Mouse (Mus musculus) kidney, postnatal 25 days (tissue): ENCODE data around the gene Gmppb.

Source experiments
- DNase-seq, 2 experiments: peaks; one replicate each; pipeline ENCODE4 v3.0.0; 2021; ENCODE audit warnings: mixed read lengths in 2 of 2

The Gmppb gene

DNA sequence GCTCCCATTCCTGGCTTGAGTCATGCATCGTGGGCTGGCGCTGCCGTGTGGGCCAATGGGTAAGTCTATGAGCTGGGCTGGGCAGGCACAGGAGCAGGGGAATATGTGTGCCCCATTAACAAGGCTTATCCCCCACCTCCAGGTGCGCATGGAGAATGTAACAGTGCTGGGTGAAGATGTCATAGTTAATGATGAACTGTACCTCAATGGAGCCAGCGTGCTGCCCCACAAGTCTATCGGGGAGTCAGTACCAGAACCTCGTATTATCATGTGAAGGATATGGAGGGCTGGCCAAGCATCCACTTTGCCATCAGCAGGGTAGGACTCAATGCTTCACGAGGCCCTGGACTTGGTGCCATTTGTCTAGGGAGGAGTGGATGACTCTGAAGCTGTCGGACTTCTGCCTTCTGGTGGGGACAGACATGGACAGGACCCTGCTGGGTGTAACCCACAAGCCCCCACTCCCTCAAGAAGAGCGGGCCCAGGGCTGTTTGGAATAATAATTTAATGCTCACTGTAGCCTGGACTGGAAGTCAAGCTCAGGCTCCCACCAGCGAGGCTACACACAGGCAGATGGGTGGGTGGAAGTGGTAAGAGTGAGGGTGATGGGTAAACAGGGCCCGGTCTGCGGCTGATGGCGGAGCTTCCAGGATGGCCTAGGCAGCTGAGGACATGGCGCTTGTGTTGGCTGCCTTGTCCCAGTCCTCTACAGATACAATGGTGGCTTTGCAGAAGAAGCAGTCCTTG, 2.3 kb downstream of the Gmppb start:
- peak in 1 of 2 experiments; percentile 35 for DNase-seq

DNA sequence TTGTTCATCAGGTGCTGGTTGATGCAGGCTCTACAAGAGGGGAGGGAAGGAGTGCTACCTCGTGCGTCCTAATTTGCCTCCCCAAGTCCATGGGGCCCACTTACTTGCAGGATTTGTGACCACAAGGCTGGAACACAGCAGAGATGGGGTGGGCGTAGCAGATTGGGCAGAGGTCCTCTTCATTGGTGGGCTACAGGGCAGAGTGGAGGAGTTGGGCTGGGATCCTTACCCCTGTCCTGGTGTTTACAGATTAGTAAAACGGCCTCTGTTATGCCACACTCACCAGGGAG, 2.8 kb downstream of the Gmppb start:
- peak in 1 of 2 experiments; percentile 34 for DNase-seq

DNA sequence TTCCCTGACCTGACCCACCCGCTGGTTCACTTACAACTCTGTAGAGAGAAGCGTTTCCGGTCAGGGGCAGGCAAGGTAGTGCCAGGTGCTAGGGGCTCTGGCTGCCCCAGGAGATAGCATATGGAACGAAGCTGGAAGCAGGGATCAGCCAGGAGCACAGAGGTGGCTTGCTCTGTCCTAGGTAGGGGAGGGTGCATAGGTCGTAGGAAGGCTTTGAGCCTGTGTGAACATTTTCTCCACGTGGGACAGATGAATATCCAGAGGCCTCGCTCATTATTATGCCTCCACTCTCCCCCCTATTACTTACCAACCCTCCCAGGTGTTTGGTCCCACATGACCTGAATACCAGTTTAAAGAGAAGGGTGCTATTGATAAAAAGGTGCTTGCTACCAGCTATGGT, 3.4 kb downstream of the Gmppb start:
- no peak for DNase-seq

DNA sequence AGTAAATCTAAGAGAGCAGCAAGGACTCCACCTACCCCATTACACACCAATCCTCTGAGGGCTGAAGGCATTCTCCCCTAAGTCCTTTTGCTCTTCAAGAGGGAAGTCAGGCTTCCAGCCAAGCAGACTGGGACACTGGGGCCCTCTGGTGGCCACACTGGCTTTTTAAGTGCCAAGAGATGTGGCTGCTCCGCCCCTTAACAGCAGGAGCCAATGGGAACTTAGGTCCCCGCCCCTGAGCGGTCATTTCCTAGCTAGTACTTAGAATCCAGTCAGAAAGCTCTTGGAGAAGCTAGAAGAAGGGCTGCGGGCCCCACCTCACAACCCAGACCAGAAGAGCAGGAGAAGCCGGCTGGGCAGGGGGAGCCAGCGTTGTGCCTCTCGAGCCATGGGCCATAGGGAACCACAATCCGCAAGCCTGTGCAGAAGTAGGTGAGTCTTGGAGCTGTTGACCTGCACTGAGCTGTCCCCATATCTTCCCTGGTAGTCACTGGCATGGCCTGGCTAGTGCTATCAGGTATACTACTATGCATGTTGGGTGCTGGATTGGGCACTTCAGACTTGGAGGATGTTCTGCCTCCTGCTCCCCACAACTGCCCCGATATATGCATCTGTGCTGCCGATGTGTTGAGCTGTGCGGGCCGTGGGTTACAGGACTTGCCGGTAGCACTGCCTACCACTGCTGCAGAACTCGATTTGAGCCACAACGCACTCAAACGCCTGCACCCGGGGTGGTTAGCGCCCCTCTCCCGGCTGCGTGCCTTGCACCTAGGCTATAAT, 4.0 kb downstream of the Gmppb start, which contains the start of gene Amigo3:
TSS of gene Amigo3 (plus strand) at position 275 of the 780 bp plus-strand sequence.
- DNase-seq: peak; percentile 96 to 99

DNA sequence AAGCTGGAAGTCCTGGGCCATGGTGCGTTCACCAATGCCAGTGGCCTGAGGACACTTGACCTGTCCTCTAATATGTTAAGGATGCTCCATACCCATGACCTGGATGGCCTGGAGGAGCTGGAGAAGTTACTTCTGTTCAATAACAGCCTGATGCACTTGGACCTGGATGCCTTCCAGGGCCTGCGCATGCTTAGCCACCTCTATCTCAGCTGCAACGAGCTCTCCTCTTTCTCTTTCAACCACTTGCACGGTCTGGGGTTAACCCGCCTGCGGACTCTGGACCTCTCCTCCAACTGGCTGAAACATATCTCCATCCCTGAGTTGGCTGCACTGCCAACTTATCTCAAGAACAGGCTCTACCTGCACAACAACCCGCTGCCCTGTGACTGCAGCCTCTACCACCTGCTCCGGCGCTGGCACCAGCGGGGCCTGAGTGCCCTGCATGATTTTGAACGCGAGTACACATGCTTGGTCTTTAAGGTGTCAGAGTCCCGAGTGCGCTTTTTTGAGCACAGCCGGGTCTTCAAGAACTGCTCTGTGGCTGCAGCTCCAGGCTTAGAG, 4.7 kb downstream of the Gmppb start:
- DNase-seq: peak in 1 of 2 experiments; percentile 49

DNA sequence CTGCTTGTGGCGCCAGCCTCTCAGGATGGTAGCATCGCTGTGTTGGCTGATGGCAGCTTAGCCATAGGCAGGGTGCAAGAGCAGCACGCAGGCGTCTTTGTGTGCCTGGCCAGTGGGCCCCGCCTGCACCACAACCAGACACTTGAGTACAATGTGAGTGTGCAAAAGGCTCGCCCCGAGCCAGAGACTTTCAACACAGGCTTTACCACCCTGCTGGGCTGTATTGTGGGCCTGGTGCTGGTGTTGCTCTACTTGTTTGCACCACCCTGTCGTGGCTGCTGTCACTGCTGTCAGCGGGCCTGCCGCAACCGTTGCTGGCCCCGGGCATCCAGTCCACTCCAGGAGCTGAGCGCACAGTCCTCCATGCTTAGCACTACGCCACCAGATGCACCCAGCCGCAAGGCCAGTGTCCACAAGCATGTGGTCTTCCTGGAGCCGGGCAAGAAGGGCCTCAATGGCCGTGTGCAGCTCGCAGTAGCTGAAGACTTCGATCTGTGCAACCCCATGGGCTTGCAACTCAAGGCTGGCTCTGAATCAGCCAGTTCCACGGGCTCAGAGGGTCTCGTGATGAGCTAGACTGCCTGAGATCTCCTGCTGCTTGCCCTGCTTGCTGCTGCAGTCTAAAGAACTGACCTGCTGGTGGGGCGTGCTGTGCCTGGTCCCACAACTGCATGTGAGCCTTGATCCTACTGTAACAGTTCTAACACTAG, 5.4 kb downstream of the Gmppb start:
- peak in 1 of 2 experiments; percentile 35 for DNase-seq

DNA sequence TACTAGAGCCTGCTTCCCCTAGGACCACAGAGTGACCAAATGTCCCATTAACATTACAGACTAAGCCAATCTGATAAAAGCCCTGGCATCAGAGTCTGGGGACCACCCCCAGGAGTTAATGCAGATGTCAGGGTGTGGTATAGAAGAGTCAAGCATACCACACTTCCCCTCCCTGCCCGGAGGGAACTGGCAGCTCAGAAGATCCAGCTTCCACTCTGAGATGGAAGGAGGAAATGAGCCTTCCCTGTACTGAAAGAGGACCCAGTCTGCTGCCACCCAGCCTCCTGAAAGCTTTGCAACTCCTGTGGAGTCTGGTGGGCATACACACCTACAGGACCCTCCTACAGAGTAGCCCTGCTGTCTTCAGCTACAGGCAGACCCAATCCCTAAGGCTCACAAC, 6.0 kb downstream of the Gmppb start:
- DNase-seq: peak in 1 of 2 experiments; percentile 28

DNA sequence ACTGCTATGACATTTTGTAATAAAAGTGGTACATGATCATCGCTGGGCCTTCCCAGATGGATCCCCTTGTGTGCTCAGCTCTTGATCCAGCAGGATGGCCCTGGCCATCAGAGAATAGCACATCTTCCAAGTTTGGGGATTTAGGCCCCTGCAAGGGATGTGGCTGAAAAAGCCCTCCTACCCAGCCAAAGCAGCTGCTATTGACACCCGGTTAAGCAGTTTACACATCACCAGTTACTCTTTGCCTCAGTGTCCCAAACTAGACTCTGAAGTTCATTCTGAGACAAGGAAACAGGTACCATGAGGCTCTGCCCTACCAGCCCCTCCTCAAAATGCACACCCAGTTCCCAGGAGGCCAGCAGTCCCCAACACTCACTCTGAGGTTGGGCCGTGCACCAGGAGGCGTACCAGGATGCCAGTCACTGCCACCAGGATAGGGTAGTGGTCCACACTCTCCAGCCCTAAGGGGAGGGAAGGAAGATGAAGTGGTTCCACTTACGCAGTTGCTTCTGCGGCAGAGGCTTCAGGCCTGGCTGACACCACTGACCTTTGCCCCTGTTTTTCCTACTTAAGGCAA, 6.7 kb downstream of the Gmppb start:
- DNase-seq: no peak

DNA sequence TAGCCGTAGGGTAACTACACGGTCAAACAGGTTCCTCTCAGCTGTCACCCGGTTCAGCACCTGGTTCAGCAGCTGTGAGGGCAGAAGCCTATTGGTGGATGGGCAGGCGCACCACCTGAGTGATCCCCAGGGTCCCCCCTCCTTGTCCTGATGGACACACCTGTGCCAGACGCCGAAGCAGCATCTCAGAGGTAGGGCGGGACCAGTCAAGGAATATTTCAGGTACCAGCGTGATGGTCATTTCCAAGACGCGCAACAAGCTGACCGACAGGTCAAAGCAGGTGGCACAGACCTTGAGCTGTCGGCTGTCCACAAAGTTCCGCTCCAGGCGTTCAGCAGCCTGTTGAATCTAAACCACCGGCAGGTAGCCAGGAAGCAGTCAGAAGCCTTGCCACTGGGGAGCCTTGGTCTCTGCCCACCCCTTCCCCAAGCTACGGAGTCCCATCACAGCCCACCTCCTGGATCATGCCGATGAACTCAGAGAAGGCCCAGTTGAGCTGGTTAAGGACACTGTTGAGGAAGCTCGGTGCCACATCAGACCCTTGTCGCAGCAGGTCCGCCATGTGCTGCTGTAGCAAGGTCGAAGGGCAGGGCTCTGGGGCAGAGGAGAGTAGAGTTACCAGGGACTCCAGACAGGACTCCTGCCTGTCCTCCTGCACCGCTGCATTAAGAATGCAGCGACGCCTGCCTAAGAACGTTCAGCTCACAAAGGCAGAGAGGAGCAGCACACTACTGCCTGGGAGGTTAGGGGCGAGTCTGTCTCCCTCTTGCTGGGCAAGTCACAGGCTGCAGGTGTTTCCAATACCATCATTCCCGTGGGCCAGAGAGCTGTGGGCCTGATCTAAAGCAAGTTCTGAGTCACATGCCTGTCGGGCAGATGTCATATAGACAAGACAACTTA, 7.6 kb downstream of the Gmppb start:
- DNase-seq: peak in 1 of 2 experiments; percentile 36

DNA sequence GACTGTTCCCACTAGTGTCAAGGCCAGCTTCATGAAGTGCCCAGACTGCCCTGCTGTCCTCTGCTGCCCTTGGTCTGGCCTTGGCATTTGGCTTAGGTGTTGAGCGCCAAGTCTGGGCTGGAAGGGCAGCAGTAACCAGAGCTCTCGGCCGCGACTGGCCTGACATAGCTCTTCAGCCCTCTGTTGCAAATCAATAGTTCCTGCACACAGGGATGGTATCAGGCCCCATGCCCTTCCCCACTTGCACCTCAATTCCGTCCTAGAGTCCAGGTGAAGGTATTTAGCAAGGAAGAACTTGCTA, 8.2 kb downstream of the Gmppb start:
- DNase-seq: peak in 1 of 2 experiments; percentile 38

DNA sequence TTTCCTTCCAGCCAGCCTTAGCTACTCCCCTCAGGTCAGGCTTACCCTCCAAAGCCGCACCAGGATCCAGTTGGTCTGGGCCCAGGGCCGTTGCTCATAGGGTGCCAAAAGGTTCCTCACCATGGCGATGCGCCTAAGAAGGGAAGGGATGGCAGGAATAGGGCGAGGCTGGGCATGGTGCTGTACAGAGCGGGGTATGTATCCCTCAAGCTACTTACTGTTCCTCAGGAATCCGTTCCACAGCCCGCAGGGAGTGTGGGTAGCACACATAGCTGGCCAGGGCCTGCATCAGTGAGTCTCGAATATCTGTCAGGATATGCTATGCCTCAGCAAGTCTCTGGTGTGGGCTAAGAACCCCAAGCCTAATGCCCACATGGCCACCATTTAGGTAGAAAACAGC, 9.2 kb downstream of the Gmppb start:
- DNase-seq: peak in 1 of 2 experiments; percentile 31

DNA sequence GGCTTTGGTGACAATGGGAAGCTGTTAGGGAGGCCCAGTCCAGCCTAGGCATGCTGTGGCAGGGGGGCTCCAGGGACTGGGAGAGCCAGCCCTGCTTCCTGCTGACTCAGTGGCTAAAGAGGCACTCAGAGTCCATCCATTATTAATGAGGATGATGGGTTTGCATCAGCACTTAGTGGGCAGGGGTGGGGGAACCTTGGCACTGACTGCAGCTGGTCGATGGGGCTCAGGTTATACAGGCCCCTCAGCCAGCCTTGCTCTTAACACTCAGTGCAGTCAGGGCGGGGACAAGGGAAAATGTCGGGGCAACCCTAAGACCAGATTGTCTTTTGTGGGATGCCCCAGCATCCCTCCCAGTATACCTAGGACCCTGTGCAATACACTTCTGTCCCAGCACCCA, 13.1 kb downstream of the Gmppb start:
- peak in 1 of 2 experiments; percentile 25 for DNase-seq

DNA sequence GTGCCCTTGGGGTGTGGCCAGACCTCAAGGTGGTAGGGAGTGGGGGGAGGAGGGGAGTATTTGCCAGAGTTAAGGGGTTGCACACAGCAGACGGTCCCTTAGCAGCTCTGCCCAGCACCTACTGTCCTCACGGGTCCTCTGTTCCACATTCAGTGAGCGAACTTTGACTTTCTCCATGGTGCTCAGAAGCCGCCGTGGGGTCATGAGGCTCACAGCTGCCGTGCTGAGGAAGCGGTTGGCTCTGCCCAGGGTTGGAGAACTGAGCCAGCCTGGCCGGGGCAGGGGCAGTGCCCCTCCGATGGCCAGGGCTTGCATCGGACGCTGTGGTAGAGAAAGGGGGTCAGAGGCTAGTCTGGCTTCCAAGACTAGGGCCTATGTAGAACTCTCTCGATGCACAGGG, 14.3 kb downstream of the Gmppb start:
- peak in 1 of 2 experiments; percentile 52 for DNase-seq

DNA sequence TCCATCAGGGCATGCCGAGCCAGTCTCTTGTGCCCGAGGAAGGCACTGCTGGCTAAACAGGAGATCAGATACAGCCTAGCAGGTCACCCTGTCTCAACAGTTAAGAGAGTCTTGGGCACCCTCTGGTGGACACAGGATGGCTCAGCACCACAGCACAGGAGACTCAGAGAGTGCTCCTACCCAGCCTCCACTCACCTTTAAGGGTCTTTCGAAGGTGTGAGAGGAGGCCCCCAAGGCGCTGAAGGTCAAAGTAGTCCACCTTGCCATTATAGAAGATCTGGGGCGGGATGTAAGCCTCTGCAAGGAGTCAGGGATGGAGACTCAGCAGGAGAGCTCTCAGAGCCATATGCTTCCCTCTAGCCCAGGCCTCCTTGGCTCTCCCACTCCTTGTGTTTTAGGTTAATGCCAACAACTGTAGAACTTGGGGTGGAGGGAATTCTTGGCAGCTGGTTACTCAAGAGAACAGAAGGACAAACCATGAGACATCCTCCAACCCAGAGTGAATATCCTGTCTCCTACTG, 16.5 kb downstream of the Gmppb start:
- peak; percentile 59 to 73 for DNase-seq

DNA sequence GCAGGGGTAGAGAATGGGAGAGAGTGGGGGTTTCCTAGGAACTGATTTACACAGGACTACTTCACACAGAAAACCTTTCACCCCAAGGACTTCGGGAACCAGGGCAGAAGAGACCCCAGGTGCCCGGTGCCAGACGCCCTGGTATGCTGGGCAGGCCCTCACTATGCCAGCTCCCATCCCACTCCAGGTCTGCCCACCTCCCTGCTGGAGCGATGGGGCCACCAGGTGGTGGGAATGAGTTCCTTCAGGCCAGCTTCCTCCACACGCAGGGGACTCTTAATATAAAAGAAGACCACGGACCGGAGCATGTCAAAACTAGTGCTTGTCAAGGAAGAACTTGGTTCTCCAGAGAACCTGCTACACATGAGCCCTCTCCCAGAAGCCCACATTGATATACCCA, 18.2 kb downstream of the Gmppb start:
- DNase-seq: no peak

DNA sequence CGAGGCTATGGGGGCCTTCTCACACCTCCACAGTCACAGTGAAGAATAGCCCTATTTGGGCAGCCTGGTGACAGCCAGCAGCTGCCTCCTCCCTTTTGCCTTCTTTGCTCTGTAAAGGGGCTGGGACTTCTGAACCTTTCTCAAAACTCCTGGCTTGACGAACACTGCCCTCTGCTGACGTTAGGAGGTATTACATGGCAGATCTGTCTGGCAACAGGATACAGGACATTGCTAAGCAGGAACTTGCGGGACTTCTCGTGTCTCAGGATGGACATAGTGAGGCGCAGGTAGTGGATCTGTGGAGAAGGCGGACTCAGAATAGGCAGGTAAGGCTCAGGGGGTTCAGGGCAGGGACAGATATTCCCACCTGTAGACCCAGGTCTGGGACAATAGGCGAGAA, 18.9 kb downstream of the Gmppb start:
- peak; percentile 79 to 89 for DNase-seq

DNA sequence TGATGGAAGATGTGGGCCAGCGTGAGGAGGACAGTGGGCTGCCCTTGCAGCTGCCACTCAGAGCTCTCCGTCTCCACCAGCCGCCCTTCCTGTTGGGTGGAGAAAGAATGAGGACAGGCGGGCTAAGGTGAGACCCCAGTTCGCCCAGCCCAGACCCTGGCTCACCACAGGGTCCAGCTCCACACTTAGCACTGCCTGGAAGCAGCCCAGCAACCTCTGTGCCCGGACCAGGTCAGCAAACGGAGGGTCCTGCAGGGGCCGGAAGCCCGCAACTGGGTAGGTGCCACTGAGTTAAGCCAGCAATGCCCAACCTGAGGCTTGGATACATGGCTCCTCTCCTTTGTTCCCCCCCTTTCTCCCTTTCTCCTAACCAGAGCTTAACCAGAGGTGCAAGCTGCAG, 20.0 kb downstream of the Gmppb start:
- DNase-seq: no peak

DNA sequence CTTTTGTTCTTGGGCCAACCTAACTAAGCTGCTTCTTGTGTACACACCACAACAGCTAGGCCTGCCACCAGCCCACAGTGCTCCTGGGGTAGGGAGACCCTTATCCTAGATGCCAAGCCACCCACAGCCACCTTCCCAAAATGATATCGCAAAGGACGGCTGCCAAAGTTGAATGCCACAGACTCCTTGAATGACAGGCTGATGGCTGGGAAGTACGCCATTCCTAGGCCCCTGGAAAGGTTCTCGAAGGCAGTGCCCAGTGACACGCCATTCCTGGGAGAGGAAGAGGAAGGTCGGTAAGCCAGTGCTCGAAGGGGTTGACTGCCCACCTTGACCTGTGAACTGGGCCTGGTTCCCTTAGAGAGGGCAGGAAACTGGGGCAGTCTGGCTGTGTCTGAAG, 20.5 kb downstream of the Gmppb start:
- DNase-seq: no peak

DNA sequence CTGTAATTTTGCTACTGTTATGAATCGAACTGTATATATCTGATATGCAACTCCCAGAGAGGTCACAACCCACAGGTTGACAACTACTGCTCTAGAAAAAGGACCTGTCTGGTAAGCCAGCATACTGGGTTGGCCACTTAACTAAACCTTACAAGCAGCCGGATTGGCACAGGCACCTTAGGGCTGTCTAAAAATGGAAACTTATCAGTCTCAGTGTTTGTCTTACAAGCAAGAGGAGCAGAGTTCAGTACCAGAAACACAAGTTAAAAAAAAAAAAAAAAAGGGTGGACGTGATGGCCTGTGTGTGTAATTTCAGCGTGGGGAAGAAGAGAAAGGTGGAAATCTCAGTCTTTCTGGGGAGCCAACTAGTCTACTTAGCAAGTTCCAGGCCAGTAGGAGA, 22.8 kb downstream of the Gmppb start:
- DNase-seq: no peak

DNA sequence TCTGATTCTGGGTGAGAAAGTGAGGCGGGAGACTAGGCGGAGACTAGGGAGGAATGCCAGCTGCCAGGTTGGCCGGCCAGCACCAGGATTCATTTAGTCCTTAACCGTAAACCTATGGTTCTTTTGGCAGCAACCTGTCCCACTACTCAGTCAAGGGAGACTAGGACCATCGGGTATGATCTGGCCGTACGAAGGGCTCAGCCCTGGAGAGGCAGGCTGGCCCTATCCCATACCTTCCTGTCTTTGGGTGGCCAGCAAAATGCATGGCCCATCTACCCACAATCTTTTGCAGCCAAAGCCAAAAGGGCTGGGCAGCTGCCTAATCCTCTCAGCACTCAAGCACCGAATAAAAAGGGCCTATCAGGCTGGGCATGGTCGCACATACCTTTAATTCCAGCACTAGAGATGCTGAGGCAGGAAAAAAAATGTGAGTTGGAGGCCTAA, 23.5 kb downstream of the Gmppb start:
- DNase-seq: no peak

DNA sequence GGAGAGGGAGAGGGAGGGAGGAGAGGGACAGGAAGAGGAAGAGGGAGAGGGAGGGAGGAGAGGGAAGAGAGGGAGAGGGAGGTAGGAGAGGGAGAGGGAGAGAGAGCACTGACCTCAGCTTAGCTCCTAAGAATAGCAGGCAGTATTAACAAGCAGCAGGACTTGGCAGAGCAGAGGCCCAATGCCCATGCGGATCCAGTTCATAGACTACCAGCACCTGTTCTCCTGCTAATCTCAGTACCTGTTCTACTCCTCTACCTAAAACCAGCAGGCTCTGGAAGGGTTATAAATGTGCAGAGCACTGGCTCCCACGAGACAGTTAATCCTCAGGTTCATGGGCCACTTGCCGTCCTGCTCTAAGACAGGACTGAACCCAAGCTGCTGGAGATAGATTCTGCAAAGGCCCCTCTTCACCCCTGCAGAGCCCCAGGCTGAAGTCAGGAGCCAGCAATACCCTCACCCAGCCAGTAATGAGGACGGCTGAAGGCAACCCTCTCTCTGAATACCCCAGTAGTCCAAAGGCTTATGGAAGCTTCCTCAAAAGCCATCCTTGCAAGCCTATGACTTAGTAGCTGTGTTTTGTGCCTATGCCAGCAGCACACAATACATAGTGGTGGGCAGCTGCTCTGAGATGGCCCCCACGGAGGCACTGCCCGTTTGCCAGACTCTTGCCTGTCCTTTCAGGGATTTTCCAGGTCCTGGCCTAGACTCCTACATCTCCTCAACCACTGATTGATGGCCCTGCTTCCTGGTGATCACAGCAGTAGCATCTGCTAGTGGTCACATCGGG, 24.3 kb downstream of the Gmppb start:
- DNase-seq: no peak
